Mouse (Mus musculus): ENCODE measurements around the gene Phex. TPM values are rescaled to one million over a fixed set of nuclear protein-coding genes. Genes with fewer than 3 reads are reported as not detected.

Gene Phex
- polyA plus RNA-seq, 1 experiment from 2014 or later = 0.11 TPM

DNA sequence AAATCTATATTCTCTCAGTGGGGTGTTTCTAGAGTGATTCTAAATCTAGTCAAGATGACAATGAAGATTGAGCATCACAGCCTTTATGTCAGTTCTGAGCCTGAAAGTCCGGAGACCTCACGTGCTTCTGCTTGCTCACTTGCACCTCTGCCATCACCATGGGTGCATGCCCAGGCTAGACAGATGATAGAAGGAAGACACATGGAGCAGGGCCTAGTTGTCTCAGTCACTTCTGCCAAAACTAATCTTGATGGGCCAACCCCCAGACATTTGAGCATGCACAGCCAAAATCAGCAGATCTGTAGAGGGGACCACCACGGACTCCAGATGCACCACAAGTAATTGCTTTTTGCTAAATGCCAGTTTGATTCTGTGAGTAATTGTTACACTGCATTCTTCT is 85.3 kb downstream of the Phex start:
- no peak for DNase-seq (ENCODE audit: low spot score)
- Histone ChIP-seq H3K4me1 (ENCODE audit: control insufficient read depth, insufficient read depth, low read length) (no peaks in the 10 kb centered on the region), H3K27me3 (replicated peaks; ENCODE audit: control insufficient read depth, insufficient read depth, low read length) (no peaks in the 10 kb centered on the region), H3K36me3 (ENCODE audit: control insufficient read depth, insufficient read depth, low read length) (no peaks in the 10 kb centered on the region), H3K4me2 (ENCODE audit: low read length) (no peak overlapping the region), H3K9ac (ENCODE audit: low read length) (no peak overlapping the region), H3K9me3 (replicated peaks; ENCODE audit: control insufficient read depth, low read length) (no peaks in the 10 kb centered on the region), H3K4me3 (ENCODE audit: low read depth, low read length) (no peak overlapping the region), H3K27ac (ENCODE audit: low read depth, low read length) (no peak overlapping the region)
- WGBS = 79% methylated on average over 3 of the region's 3 CpGs
- ATAC-seq = no peak

DNA sequence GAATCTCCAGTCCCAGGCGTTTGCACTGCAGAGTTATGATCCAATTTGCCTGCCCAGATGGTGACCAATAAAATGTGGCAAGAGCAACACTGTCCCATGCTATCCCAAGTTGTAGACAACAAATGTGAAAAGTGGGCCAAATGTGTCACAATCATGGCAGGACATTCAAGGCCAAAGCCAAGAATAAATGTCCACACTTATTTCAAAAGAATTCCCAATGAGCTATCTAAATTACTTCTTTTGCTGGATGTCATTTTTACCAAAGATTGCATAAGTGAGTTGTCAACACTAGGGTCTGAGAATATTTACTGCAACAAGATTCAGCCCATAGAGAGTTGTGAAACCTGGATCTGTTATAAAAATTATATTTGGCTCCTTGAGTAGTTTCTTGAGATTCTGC is 86.7 kb downstream of the Phex start:
- Histone ChIP-seq H3K36me3 (ENCODE audit: control insufficient read depth, insufficient read depth, low read length) (no peaks in the 10 kb centered on the region), H3K4me1 (ENCODE audit: control insufficient read depth, insufficient read depth, low read length) (no peaks in the 10 kb centered on the region), H3K9ac (ENCODE audit: low read length) (no peak overlapping the region), H3K9me3 (replicated peaks; ENCODE audit: control insufficient read depth, low read length) (no peaks in the 10 kb centered on the region), H3K27me3 (replicated peaks; ENCODE audit: control insufficient read depth, insufficient read depth, low read length) (no peaks in the 10 kb centered on the region), H3K4me3 (ENCODE audit: low read depth, low read length) (no peak overlapping the region), H3K27ac (ENCODE audit: low read depth, low read length) (no peak overlapping the region), H3K4me2 (ENCODE audit: low read length) (no peak overlapping the region)
- ATAC-seq (no peak), DNase-seq (ENCODE audit: low spot score) (no peak)
- WGBS = 77% methylated on average over 1 of the region's 1 CpGs

- Histone ChIP-seq H3K4me3 (ENCODE audit: low read depth, low read length) (no peak overlapping the region), H3K27me3 (replicated peaks; ENCODE audit: control insufficient read depth, insufficient read depth, low read length) (no peaks in the 10 kb centered on the region), H3K9me3 (replicated peaks; ENCODE audit: control insufficient read depth, low read length) (no peaks in the 10 kb centered on the region), H3K27ac (ENCODE audit: low read depth, low read length) (no peak overlapping the region), H3K4me2 (ENCODE audit: low read length) (no peak overlapping the region), H3K9ac (ENCODE audit: low read length) (no peak overlapping the region), H3K4me1 (ENCODE audit: control insufficient read depth, insufficient read depth, low read length) (no peaks in the 10 kb centered on the region), H3K36me3 (ENCODE audit: control insufficient read depth, insufficient read depth, low read length) (no peaks in the 10 kb centered on the region)
- no peak for DNase-seq (ENCODE audit: low spot score)
- WGBS = 98% methylated on average over 3 of the region's 3 CpGs
- ATAC-seq = no peak
Measured at GRCm38 (mm10) chrX:157327756-157328155, 87.4 kb downstream of the Phex start.

DNA sequence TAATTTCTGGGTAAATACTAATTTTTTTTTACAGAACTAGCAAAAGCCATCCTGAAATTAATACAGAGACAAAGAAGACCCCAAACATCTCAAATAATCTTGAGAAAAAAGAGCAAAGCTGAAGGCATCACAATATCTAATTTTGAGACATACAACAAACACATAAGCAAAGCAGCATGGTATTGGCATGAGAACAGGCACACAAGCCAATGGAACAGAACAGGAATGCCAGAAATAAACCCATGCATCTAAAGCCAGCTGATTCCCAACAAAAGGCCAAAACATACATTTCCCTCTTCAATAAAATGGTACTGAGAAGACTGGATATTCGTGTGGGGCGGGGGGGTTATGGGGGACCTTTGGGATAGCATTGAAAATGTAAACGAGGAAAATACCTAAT is 90.7 kb downstream of the Phex start:
- H3K27me3 ChIP-seq (replicated peaks; ENCODE audit: control insufficient read depth, insufficient read depth, low read length) = no peaks in the 10 kb centered on the region
- H3K4me2 ChIP-seq (ENCODE audit: low read length) = no peak overlapping the region
- no peaks in the 10 kb centered on the region for H3K36me3 ChIP-seq (ENCODE audit: control insufficient read depth, insufficient read depth, low read length)
- DNase-seq (ENCODE audit: low spot score) (no peak), ATAC-seq (no peak)
- WGBS = 82% methylated on average over 3 of the region's 3 CpGs
- no peak overlapping the region for H3K27ac ChIP-seq (ENCODE audit: low read depth, low read length)
- H3K4me3 ChIP-seq (ENCODE audit: low read depth, low read length) = no peak overlapping the region
- no peak overlapping the region for H3K9ac ChIP-seq (ENCODE audit: low read length)
- H3K9me3 ChIP-seq (replicated peaks; ENCODE audit: control insufficient read depth, low read length) = no peaks in the 10 kb centered on the region
- no peaks in the 10 kb centered on the region for H3K4me1 ChIP-seq (ENCODE audit: control insufficient read depth, insufficient read depth, low read length)

DNA sequence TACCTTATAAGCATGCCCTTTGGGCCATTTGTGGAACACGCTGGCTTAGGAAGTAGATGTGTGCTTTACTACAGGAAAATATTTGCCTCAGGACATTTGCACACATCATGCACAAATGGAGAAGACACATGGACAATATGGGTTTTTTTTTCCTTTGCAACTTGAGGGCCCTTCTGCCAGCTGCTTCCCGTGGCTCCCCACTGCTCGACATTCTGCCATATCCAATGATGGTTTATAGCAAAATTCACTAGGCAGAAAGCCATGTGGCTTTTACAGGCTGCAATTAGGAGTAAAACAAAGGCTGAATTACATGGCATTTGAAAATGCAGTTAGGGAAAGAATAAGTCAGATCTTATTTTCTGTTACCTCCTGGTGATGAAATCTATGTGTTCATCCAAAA is 104.8 kb downstream of the Phex start:
- Histone ChIP-seq H3K36me3 (ENCODE audit: control insufficient read depth, insufficient read depth, low read length) (no peaks in the 10 kb centered on the region), H3K4me1 (ENCODE audit: control insufficient read depth, insufficient read depth, low read length) (no peaks in the 10 kb centered on the region), H3K9ac (ENCODE audit: low read length) (no peak overlapping the region), H3K4me2 (ENCODE audit: low read length) (no peak overlapping the region), H3K9me3 (replicated peaks; ENCODE audit: control insufficient read depth, low read length) (no peaks in the 10 kb centered on the region), H3K27ac (ENCODE audit: low read depth, low read length) (no peak overlapping the region), H3K27me3 (replicated peaks; ENCODE audit: control insufficient read depth, insufficient read depth, low read length) (no peaks in the 10 kb centered on the region), H3K4me3 (ENCODE audit: low read depth, low read length) (no peak overlapping the region)
- ATAC-seq (no peak), DNase-seq (ENCODE audit: low spot score) (no peak)
- WGBS = 69% methylated on average over 3 of the region's 3 CpGs

- no peak overlapping the region for H3K4me2 ChIP-seq (ENCODE audit: low read length)
- no peaks in the 10 kb centered on the region for H3K4me1 ChIP-seq (ENCODE audit: control insufficient read depth, insufficient read depth, low read length)
- H3K36me3 ChIP-seq (ENCODE audit: control insufficient read depth, insufficient read depth, low read length) = no peaks in the 10 kb centered on the region
- H3K27me3 ChIP-seq (replicated peaks; ENCODE audit: control insufficient read depth, insufficient read depth, low read length) = no peaks in the 10 kb centered on the region
- ATAC-seq (no peak), DNase-seq (ENCODE audit: low spot score) (no peak)
- WGBS = 76% methylated on average over 1 of the region's 1 CpGs
- no peak overlapping the region for H3K27ac ChIP-seq (ENCODE audit: low read depth, low read length)
- no peaks in the 10 kb centered on the region for H3K9me3 ChIP-seq (replicated peaks; ENCODE audit: control insufficient read depth, low read length)
- no peak overlapping the region for H3K9ac ChIP-seq (ENCODE audit: low read length)
- no peak overlapping the region for H3K4me3 ChIP-seq (ENCODE audit: low read depth, low read length)
Measured at GRCm38 (mm10) chrX:157308171-157308570, 106.9 kb downstream of the Phex start.

GRCm38 (mm10) chrX:157307411-157307810 is 107.7 kb downstream of the Phex start:
- DNase-seq (ENCODE audit: low spot score) = peak; percentile 84
- ATAC-seq = peak; percentile 65

GRCm38 (mm10) chrX:157306796-157307405 is 108.2 kb downstream of the Phex start:
- WGBS = 46% methylated on average over 4 of the region's 4 CpGs
- no peak overlapping the region for H3K4me3 ChIP-seq (ENCODE audit: low read depth, low read length)
- no peak overlapping the region for H3K4me2 ChIP-seq (ENCODE audit: low read length)
- no peak overlapping the region for H3K27ac ChIP-seq (ENCODE audit: low read depth, low read length)
- H3K9me3 ChIP-seq (replicated peaks; ENCODE audit: control insufficient read depth, low read length) = no peaks in the 10 kb centered on the region
- H3K36me3 ChIP-seq (ENCODE audit: control insufficient read depth, insufficient read depth, low read length) = no peaks in the 10 kb centered on the region
- H3K27me3 ChIP-seq (replicated peaks; ENCODE audit: control insufficient read depth, insufficient read depth, low read length) = no peaks in the 10 kb centered on the region
- no peak overlapping the region for H3K9ac ChIP-seq (ENCODE audit: low read length)
- peak; percentile 78 for ATAC-seq
- peak; percentile 58 for DNase-seq (ENCODE audit: low spot score)
- no peaks in the 10 kb centered on the region for H3K4me1 ChIP-seq (ENCODE audit: control insufficient read depth, insufficient read depth, low read length)

More at GRCm38 (mm10) chrX:157307411-157307810, 107.7 kb downstream of the Phex start:
- Histone ChIP-seq H3K4me3 (ENCODE audit: low read depth, low read length) (no peak overlapping the region), H3K27ac (ENCODE audit: low read depth, low read length) (no peak overlapping the region), H3K4me2 (ENCODE audit: low read length) (no peak overlapping the region), H3K4me1 (ENCODE audit: control insufficient read depth, insufficient read depth, low read length) (no peaks in the 10 kb centered on the region), H3K9me3 (replicated peaks; ENCODE audit: control insufficient read depth, low read length) (no peaks in the 10 kb centered on the region), H3K9ac (ENCODE audit: low read length) (no peak overlapping the region), H3K27me3 (replicated peaks; ENCODE audit: control insufficient read depth, insufficient read depth, low read length) (no peaks in the 10 kb centered on the region), H3K36me3 (ENCODE audit: control insufficient read depth, insufficient read depth, low read length) (no peaks in the 10 kb centered on the region)
- 10% methylated on average over 3 of the region's 3 CpGs for WGBS

GRCm38 (mm10) chrX:157305852-157306232 is 109.3 kb downstream of the Phex start:
- no peak overlapping the region for H3K4me3 ChIP-seq (ENCODE audit: low read depth, low read length)
- no peaks in the 10 kb centered on the region for H3K27me3 ChIP-seq (replicated peaks; ENCODE audit: control insufficient read depth, insufficient read depth, low read length)
- H3K36me3 ChIP-seq (ENCODE audit: control insufficient read depth, insufficient read depth, low read length) = no peaks in the 10 kb centered on the region
- DNase-seq (ENCODE audit: low spot score) (no peak), ATAC-seq (peak; percentile 22; the same call in 1 of the 2 replicates)
- H3K9me3 ChIP-seq (replicated peaks; ENCODE audit: control insufficient read depth, low read length) = no peaks in the 10 kb centered on the region
- no peak overlapping the region for H3K4me2 ChIP-seq (ENCODE audit: low read length)
- no peak overlapping the region for H3K27ac ChIP-seq (ENCODE audit: low read depth, low read length)
- H3K4me1 ChIP-seq (ENCODE audit: control insufficient read depth, insufficient read depth, low read length) = no peaks in the 10 kb centered on the region
- 59% methylated on average over 5 of the region's 5 CpGs for WGBS
- H3K9ac ChIP-seq (ENCODE audit: low read length) = no peak overlapping the region
